Mouse (Mus musculus) stomach, embryonic 16.5 days (tissue): ENCODE results near the gene Dyrk1b. TPM values are rescaled to one million over a fixed set of nuclear protein-coding genes. Genes with fewer than 3 reads are reported as not detected.

Experiments
- ATAC-seq: fragments of 200-750 bp; cut with Nextera tagmentation; 2 replicates; pipeline ENCODE4 v1.8.0; 2017; ENCODE audit warnings: moderate number of reproducible peaks, moderate TSS enrichment; ENCODE audit not compliant: insufficient read depth, low FRiP score
- H3K27ac ChIP-seq: fragments of 300-500 bp; sonication (generic); 2 replicates; pipeline ENCODE4 v1.5.1; 2014; ENCODE audit warnings: low read length
- H3K27me3 ChIP-seq: fragments of 300-500 bp; sonication (generic); 2 replicates; pipeline ENCODE4 v1.6.1; 2014; ENCODE audit warnings: low read length, control low read depth, mixed read lengths; ENCODE audit not compliant: control insufficient read depth, insufficient read depth
- H3K36me3 ChIP-seq: fragments of 300-500 bp; sonication (generic); 2 replicates; pipeline ENCODE4 v1.6.1; 2014; ENCODE audit warnings: low read length; ENCODE audit not compliant: control insufficient read depth, insufficient read depth
- H3K4me1 ChIP-seq: fragments of 300-500 bp; sonication (generic); 2 replicates; pipeline ENCODE4 v1.6.1; 2014; ENCODE audit warnings: low read length, control low read depth, mixed read lengths; ENCODE audit not compliant: control insufficient read depth, insufficient read depth
- H3K4me2 ChIP-seq: fragments of 300-500 bp; sonication (generic); 2 replicates; pipeline ENCODE4 v1.6.1; 2014; ENCODE audit warnings: low read depth, low read length, mixed read lengths
- H3K4me3 ChIP-seq: fragments of 300-500 bp; sonication (generic); replicated peaks from 2 replicates; pipeline ENCODE4 v1.5.1; 2014; ENCODE audit warnings: mild to moderate bottlenecking, low read length
- H3K9ac ChIP-seq: fragments of 300-500 bp; sonication (generic); 2 replicates; pipeline ENCODE4 v1.6.1; 2014; ENCODE audit warnings: low read length
- H3K9me3 ChIP-seq: fragments of 300-500 bp; sonication (generic); replicated peaks from 2 replicates; pipeline ENCODE4 v1.6.1; 2016; ENCODE audit warnings: low read length, control low read depth; ENCODE audit not compliant: control insufficient read depth
- WGBS: fragments of 180-500 bp; shearing (Covaris S2); extraction: QIAGEN DNeasy Blood & Tissue Kit; methylation state at CpG from one replicate; pipeline ENCODE4 v1.1.7; 2014; 5-methylcytosine and 5-hydroxymethylcytosine counted together
- polyA plus RNA-seq: library from polyadenylated mRNA; unstranded; fragments of >200 nt; fragmentation: Nextera tagmentation; extraction: Ambion mirVana; gene quantifications from 2 replicates; pipeline ENCODE4 v1.2.1, GENCODE M21; 2015

The Dyrk1b gene
- polyA plus RNA-seq, 1 experiment from 2014 or later, result 7.0 TPM

DNA sequence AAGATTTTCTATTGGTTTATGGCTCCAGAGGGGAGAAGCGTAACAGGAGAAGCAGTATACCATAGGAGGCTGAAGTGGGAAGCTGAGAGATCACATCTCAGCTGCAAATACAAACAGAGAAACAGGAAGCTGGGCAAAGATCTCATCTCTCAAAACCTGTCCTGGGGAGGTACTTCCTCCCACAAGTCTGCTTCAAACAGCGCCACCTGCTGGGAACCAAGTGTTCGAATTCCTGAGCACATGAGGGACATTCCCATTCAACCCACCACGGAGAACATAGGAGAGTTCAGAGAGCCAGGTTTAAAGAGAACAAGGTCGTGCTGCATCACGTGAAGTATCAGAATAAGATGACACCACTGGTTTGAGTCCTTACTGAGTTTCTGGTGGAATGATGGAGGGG, 13.9 kb upstream of the Dyrk1b start:
- Histone ChIP-seq H3K9ac (no peak overlapping the region), H3K9me3 (peaks cover 4% of the 10 kb centered on the region; the same call in 1 of the 2 replicates), H3K4me3 (no peak overlapping the region), H3K27me3 (no peaks in the 10 kb centered on the region), H3K4me1 (peaks cover 7% of the 10 kb centered on the region), H3K36me3 (no peaks in the 10 kb centered on the region), H3K27ac (no peak overlapping the region), H3K4me2 (no peak overlapping the region)
- no peak for ATAC-seq
- WGBS, result 79% methylated on average over 6 of the region's 6 CpGs

DNA sequence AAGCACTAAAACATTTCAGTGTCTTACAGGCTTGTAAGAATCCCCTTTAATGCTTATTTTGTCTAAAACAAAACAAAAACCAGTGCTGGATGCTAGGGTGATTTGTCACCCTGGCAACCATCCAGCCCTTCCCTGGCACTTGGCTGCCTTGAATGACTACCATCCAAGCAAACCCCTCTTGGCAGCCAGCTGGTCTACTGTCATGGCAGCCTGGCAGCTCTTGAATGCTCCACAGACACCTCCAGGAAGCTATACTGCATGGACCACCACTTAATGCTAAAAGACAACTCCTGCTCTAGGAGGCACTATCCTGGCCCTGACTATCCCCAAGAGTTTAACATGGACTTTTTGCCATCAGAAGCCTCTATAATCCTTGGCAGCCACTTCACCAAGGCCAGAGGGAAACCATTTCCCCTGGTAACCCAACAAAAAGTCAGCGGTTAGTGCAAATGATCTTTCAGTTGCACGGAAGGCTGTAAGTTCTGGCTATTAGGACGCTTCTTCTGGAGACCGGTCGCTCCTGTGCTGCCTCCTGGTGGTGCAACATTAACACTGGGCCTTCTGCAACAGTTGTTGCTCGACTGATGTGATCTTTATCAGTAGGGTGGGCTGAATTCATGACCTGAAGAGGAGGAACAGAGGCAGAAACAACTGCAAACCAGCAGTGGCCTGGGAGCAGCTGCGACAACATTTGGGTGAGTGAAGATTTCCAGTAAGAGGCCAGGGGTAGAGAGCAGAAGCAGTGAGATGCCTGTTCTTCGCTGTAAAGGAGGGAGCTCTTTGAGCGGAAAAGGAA, 10.8 kb upstream of the Dyrk1b start:
- ATAC-seq, result no peak
- Histone ChIP-seq H3K27ac (peak overlapping the region; percentile 92), H3K9ac (peak overlapping the region; percentile 87), H3K27me3 (no peaks in the 10 kb centered on the region), H3K36me3 (no peaks in the 10 kb centered on the region), H3K4me3 (peak overlapping the region; percentile 88), H3K4me2 (peak overlapping the region; percentile 83), H3K4me1 (peaks cover 15% of the 10 kb centered on the region), H3K9me3 (peaks cover 4% of the 10 kb centered on the region; the same call in 1 of the 2 replicates)
- 4% methylated on average over 9 of the region's 9 CpGs for WGBS

DNA sequence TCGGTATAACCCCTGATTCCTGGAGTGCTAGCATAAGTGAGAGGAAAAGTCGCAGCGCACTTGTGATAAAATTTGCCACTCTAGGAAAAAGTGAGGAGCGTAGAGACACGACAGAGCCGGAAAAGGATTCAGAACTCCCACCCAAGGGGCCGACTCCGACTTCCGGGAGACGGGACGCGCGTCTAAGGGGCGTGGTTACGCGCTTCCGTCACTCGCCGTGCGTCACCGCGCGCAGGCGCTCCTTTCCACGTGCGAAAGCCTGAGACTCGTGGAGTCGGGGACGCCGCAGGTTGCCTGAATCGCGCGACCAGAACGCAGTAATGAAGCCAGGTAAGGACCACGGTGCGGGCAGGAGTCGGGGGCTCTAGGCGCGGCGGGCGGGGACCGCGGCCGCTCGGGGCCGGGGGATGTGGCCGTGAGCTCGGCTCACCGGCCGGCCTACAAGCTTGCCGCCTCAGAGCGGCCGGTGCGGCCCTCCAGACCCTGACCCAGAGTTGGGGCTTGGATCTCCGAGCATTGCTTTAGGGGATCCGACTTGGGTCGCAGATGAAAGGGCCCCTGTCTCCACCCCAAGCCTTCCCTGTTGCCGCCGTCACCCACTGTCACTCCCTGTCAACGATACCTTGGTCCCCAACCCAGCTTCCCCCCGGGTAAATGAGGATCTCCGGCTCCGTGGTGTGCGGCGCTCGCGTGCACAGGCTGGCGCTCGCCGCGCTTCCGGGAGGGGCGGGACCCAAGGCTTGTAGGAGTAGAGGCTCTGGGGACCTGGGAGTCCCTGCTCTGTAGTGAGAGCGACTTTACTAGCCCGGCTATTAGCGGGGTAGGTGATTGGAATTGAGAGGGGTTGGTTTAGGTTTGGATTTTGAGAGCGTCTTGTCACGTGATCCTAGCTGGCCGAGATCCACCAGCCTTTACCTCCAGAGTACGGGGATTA, 9.5 kb upstream of the Dyrk1b start, which contains the start of gene Fbl:
Gene Fbl, plus strand, starts transcription at position 222 of the 934 bp plus-strand sequence.
- Histone ChIP-seq H3K4me1 (peaks cover 15% of the 10 kb centered on the region), H3K4me2 (peak within 1 kb of the TSS; percentile 83), H3K9me3 (peaks cover 4% of the 10 kb centered on the region; the same call in 1 of the 2 replicates), H3K4me3 (peak within 1 kb of the TSS; percentile 88), H3K36me3 (no peaks in the 10 kb centered on the region), H3K27ac (peak within 1 kb of the TSS; percentile 92), H3K9ac (peak within 1 kb of the TSS; percentile 87), H3K27me3 (no peaks in the 10 kb centered on the region)
- under 1% methylated on average over 80 of the region's 80 CpGs for WGBS
- ATAC-seq, result peak; percentile 94

DNA sequence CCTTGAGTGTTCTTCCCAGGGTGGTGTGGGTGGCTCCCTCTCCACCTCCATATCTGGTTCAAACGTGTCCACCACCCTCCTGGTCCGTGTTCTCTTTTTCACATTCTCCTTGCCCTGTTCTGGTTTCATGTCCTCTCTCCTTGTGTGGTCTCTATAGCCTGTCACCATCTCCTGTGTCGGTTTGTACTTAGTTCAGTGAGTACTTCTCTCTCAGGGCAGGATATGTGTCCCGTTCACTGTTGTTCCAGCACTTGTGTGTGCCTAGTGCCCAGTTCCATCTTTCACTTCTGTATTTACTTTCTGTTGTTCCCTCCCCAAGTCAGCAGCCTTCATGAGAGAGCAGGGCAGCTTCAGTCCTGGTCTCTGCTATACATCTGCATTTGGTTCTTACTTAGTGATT, 3.9 kb upstream of the Dyrk1b start:
- no peaks in the 10 kb centered on the region for H3K9me3 ChIP-seq
- H3K36me3 ChIP-seq, result peaks cover 8% of the 10 kb centered on the region; the same call in 1 of the 2 replicates
- 81% methylated on average over 4 of the region's 4 CpGs for WGBS
- H3K4me2 ChIP-seq, result no peak overlapping the region
- peaks cover 9% of the 10 kb centered on the region for H3K4me1 ChIP-seq
- H3K4me3 ChIP-seq, result no peak overlapping the region
- no peak overlapping the region; the same call in 1 of the 2 replicates for H3K9ac ChIP-seq
- no peak overlapping the region for H3K27ac ChIP-seq
- no peaks in the 10 kb centered on the region for H3K27me3 ChIP-seq
- no peak for ATAC-seq

DNA sequence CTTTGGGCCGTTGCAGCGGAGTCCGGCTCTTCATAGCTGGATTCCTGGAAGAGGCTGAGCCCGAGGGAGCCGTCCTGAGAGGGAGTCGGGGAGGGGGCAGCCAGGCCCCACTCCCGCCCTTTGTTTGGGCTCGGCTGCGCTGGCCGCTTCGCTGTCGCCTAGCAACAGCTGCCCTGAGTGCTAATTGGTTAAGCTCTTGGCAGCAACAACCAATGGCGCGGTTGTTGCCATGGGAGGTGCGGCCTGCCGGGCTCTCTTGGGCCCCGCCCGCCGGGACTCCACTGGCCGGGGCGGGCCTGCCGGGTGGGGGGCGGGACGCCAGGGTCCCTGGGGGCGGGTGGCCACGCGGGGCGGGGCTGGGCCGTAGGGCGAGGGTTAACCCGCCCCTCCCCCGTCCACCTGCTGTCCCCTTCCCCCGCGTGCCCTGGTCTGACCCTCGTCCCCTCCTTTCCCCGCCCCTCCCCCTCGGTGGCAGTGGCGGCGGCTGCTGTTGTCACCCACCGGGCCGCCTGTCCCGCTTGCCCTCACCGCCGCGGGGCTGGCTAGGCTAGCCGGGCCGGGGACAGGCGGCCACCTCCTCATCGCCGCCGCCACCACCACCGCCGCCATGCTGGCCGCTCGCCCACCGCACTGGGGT, 590 bp downstream of the Dyrk1b start:
- Histone ChIP-seq H3K36me3 (peaks cover 19% of the 10 kb centered on the region), H3K4me2 (peak overlapping the region; percentile 96), H3K4me1 (peaks cover 7% of the 10 kb centered on the region), H3K4me3 (peak overlapping the region; percentile 98), H3K27me3 (no peaks in the 10 kb centered on the region), H3K9ac (peak overlapping the region; percentile 92), H3K9me3 (no peaks in the 10 kb centered on the region), H3K27ac (peak overlapping the region; percentile 91)
- WGBS, result under 1% methylated on average over 49 of the region's 56 CpGs
- peak; percentile 93 for ATAC-seq

DNA sequence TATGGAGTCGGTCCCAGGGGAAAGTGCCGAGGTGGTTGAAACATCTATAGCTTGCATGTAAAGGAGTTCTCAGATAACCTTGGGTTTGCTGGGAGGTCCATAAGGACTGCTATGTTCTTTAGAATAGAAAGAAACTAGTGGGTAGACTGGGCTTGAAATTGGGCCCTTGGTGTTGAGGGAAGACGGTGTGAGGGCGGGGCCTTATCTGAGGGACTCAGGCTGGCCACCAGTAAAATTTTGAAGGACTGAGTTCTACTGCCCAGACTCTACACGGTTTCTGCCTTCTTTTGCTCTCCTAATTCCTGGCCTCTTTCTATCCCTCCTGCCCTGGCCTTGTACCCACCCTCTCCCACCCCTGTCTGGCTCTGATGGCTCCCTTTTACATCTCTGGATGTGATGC, 1.6 kb downstream of the Dyrk1b start:
- Histone ChIP-seq H3K36me3 (peaks cover 26% of the 10 kb centered on the region), H3K27ac (0 out of 2 replicates have a peak overlapping the region, but pooled peaks have one; percentile 48)
- 65% methylated on average over 5 of the region's 5 CpGs for WGBS

DNA sequence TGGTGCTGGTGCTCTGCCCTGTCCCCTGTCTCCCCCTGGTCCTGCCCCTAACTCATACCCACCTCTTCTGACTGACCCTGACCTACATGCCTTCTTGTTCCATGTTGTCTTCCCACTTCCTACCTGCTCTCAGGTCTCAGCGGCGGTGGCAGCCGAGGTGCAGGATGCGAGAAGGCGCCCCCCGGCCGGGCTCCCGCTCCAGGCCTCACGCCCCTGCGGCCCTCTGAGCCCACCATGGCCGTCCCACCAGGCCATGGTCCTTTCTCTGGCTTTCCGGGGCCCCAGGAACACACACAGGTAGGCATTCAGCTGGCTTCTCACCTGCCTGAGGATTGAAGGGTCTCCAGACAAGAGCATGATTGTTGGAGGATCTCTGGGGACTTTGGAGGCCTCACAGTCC, 2.1 kb downstream of the Dyrk1b start:
- no peaks in the 10 kb centered on the region for H3K9me3 ChIP-seq
- 95% methylated on average over 12 of the region's 12 CpGs for WGBS
- H3K27ac ChIP-seq, result no peak overlapping the region
- ATAC-seq, result no peak
- H3K36me3 ChIP-seq, result peaks cover 31% of the 10 kb centered on the region
- H3K9ac ChIP-seq, result no peak overlapping the region
- H3K27me3 ChIP-seq, result no peaks in the 10 kb centered on the region
- H3K4me3 ChIP-seq, result no peak overlapping the region
- no peak overlapping the region for H3K4me2 ChIP-seq
- peaks cover 7% of the 10 kb centered on the region for H3K4me1 ChIP-seq

More for the DNA sequence above, 1.6 kb downstream of the Dyrk1b start:
- peak overlapping the region; percentile 98 for H3K4me3 ChIP-seq
- H3K27me3 ChIP-seq, result no peaks in the 10 kb centered on the region
- ATAC-seq, result no peak
- peaks cover 7% of the 10 kb centered on the region for H3K4me1 ChIP-seq
- H3K9me3 ChIP-seq, result no peaks in the 10 kb centered on the region
- H3K9ac ChIP-seq, result peak overlapping the region; percentile 92
- H3K4me2 ChIP-seq, result peak overlapping the region; percentile 96

DNA sequence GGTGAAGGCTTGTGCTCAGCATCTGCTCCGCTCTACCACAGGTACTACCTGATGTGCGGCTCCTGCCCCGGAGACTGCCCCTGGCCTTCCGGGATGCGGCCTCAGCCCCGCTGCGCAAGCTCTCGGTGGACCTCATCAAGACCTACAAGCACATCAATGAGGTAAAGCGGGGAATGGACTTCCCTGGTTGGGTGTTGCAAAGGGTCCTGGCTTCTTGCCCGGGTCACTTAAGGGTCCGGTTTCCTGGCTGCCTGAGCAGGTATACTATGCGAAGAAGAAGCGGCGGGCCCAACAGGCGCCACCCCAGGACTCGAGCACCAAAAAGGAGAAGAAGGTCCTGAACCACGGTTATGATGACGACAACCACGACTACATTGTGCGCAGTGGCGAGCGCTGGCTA, 3.1 kb downstream of the Dyrk1b start:
- Histone ChIP-seq H3K36me3 (peaks cover 37% of the 10 kb centered on the region), H3K9ac (no peak overlapping the region), H3K4me3 (no peak overlapping the region), H3K27me3 (no peaks in the 10 kb centered on the region), H3K27ac (no peak overlapping the region), H3K9me3 (no peaks in the 10 kb centered on the region), H3K4me2 (no peak overlapping the region), H3K4me1 (peaks cover 7% of the 10 kb centered on the region)
- 95% methylated on average over 22 of the region's 22 CpGs for WGBS
- ATAC-seq, result no peak
